Comparison of ENCODE assay signal across 25 mouse cellular contexts in genomic region chr19:50196592-50196991, GRCm38 (mm10).
"Had no signal": no experiment of that assay in that cellular context is flagged by ENCODE, and none has a peak within 500 bp of the region (broad histone marks: within the 10 kb centered on the region; RNA-seq: fewer than 3 reads in every experiment).

No protein-coding gene starts in this region.

- H3K27ac ChIP-seq: embryonic facial prominence, embryonic 10.5 days; embryonic facial prominence, embryonic 12.5 days; embryonic facial prominence, embryonic 13.5 days; embryonic facial prominence, embryonic 15.5 days; forebrain, embryonic 10.5 days; forebrain, embryonic 12.5 days; forebrain, embryonic 13.5 days; forebrain, embryonic 15.5 days; gastrocnemius, adult 2 months; heart, adult 2 months had no signal

- H3K27me3 ChIP-seq: embryonic facial prominence, embryonic 12.5 days; embryonic facial prominence, embryonic 13.5 days; embryonic facial prominence, embryonic 15.5 days; forebrain, embryonic 12.5 days; forebrain, embryonic 13.5 days; forebrain, embryonic 15.5 days had no signal

- H3K9me3 ChIP-seq: embryonic facial prominence, embryonic 10.5 days; embryonic facial prominence, embryonic 12.5 days; embryonic facial prominence, embryonic 13.5 days; embryonic facial prominence, embryonic 15.5 days; forebrain, embryonic 10.5 days; forebrain, embryonic 12.5 days; forebrain, embryonic 13.5 days; forebrain, embryonic 15.5 days had no signal

- H3K36me3 ChIP-seq: embryonic facial prominence, embryonic 10.5 days; embryonic facial prominence, embryonic 12.5 days; embryonic facial prominence, embryonic 13.5 days; embryonic facial prominence, embryonic 15.5 days; forebrain, embryonic 10.5 days; forebrain, embryonic 12.5 days; forebrain, embryonic 15.5 days had no signal

- H3K4me1 ChIP-seq: embryonic facial prominence, embryonic 10.5 days; embryonic facial prominence, embryonic 12.5 days; embryonic facial prominence, embryonic 13.5 days; embryonic facial prominence, embryonic 15.5 days; forebrain, embryonic 10.5 days; forebrain, embryonic 12.5 days; forebrain, embryonic 13.5 days; forebrain, embryonic 15.5 days had no signal

- H3K4me2 ChIP-seq: embryonic facial prominence, embryonic 12.5 days; embryonic facial prominence, embryonic 13.5 days; embryonic facial prominence, embryonic 15.5 days; forebrain, embryonic 12.5 days; forebrain, embryonic 13.5 days; forebrain, embryonic 15.5 days had no signal

- DNase-seq: cerebellum, adult 9-10 months; cerebellum, adult 9-11 months; cerebellum, postnatal 10 days; cerebellum, postnatal 14 days; cerebellum, postnatal 25 days; cerebellum, postnatal 36 days; embryo, embryonic 11 days; forebrain, postnatal 0 days; gastrocnemius, adult 2 months; gastrocnemius, postnatal 10 days; gastrocnemius, postnatal 14 days; gastrocnemius, postnatal 25 days; gastrocnemius, postnatal 36 days; heart, adult 11 months; heart, adult 18-20 months; heart, adult 2 months had no signal

- H3K4me3 ChIP-seq: embryonic facial prominence, embryonic 10.5 days; embryonic facial prominence, embryonic 12.5 days; embryonic facial prominence, embryonic 13.5 days; embryonic facial prominence, embryonic 15.5 days; erythroblast, embryonic 14.5 days; forebrain, embryonic 10.5 days; forebrain, embryonic 12.5 days; forebrain, embryonic 13.5 days; forebrain, embryonic 15.5 days; gastrocnemius, adult 2 months; heart, adult 2 months had no signal

- H3K9ac ChIP-seq: embryonic facial prominence, embryonic 12.5 days; embryonic facial prominence, embryonic 13.5 days; embryonic facial prominence, embryonic 15.5 days; forebrain, embryonic 12.5 days; forebrain, embryonic 13.5 days; forebrain, embryonic 15.5 days; forebrain, postnatal 0 days had no signal
